ENCODE assay signal across 28 mouse cellular contexts in genomic region chr10:52304574-52304973, GRCm38 (mm10). TPM values are rescaled to one million over a fixed set of nuclear protein-coding genes. Genes with fewer than 3 reads are reported as not detected.
DNase-seq lines count a peak whose midpoint lies in the region; ATAC-seq and TF ChIP-seq lines count a peak whose summit lies in the region.
"Had no signal": no experiment of that assay in that cellular context is flagged by ENCODE, and none has a peak within 500 bp of the region (broad histone marks: within the 10 kb centered on the region; RNA-seq: fewer than 3 reads in every experiment).

No protein-coding gene starts in this region.

- no peaks in the 10 kb centered on the region for H3K4me1 ChIP-seq in kidney, embryonic 14.5 days (ENCODE audit: control insufficient read depth, insufficient read depth, low read length)
- H3K4me1 ChIP-seq in limb, embryonic 10.5 days, result no peaks in the 10 kb centered on the region
- H3K4me1 ChIP-seq in lung, postnatal 0 days (ENCODE audit: insufficient read depth, low read depth, low read length), result no peaks in the 10 kb centered on the region
- H3K4me1 ChIP-seq: limb, embryonic 15.5 days; liver, embryonic 15.5 days; midbrain, embryonic 12.5 days had no signal

- no peak for ATAC-seq in kidney, embryonic 14.5 days (ENCODE audit: low FRiP score, low TSS enrichment)
- no peak for ATAC-seq in lung, postnatal 0 days
- ATAC-seq: forebrain, embryonic 14.5 days; inflammation-experienced regulatory T-cells, adult 6 months had no signal

- H3K9me3 ChIP-seq in kidney, embryonic 14.5 days (ENCODE audit: control insufficient read depth, low read length), result no peaks in the 10 kb centered on the region
- H3K9me3 ChIP-seq in limb, embryonic 10.5 days (replicated peaks), result no peaks in the 10 kb centered on the region
- H3K9me3 ChIP-seq in lung, postnatal 0 days (ENCODE audit: low read length), result no peaks in the 10 kb centered on the region
- H3K9me3 ChIP-seq: G1E; limb, embryonic 15.5 days; liver, embryonic 15.5 days; midbrain, embryonic 12.5 days had no signal

- WGBS in kidney, embryonic 14.5 days, result 65% methylated on average over 7 of the region's 7 CpGs
- 80% methylated on average over 7 of the region's 7 CpGs for WGBS in limb, embryonic 10.5 days
- 70% methylated on average over 7 of the region's 7 CpGs for WGBS in lung, postnatal 0 days

- no peak overlapping the region for H3K4me3 ChIP-seq in kidney, embryonic 14.5 days (ENCODE audit: low read length)
- H3K4me3 ChIP-seq in limb, embryonic 10.5 days, result no peak overlapping the region
- H3K4me3 ChIP-seq in lung, postnatal 0 days (ENCODE audit: low read depth, low read length), result no peak overlapping the region
- H3K4me3 ChIP-seq: erythroblast, embryonic 14.5 days; limb, embryonic 15.5 days; liver, embryonic 15.5 days; midbrain, embryonic 12.5 days had no signal

- peaks cover 2% of the 10 kb centered on the region; the same call in 1 of the 2 replicates for H3K36me3 ChIP-seq in kidney, embryonic 14.5 days (ENCODE audit: control insufficient read depth, insufficient read depth, low read length)
- H3K36me3 ChIP-seq in limb, embryonic 10.5 days, result peaks cover 18% of the 10 kb centered on the region
- no peaks in the 10 kb centered on the region for H3K36me3 ChIP-seq in lung, postnatal 0 days (ENCODE audit: insufficient read depth, low read length)
- H3K36me3 ChIP-seq: G1E; limb, embryonic 15.5 days; midbrain, embryonic 12.5 days had no signal

- DNase-seq in adrenal gland, adult 2 months, result peak; percentile 62
- no peak for DNase-seq in adrenal gland, adult 18-20 months (ENCODE audit: low spot score in 2 of 2)
- peak; percentile 31 for DNase-seq in kidney, adult 9 months
- peak; percentile 5 for DNase-seq in 3T3-L1 (ENCODE audit: low read depth, low spot score)
- peak; percentile 26 for DNase-seq in adrenal gland, postnatal 25 days
- DNase-seq in limb, embryonic 10.5 days (ENCODE audit: low spot score), result no peak
- no peak for DNase-seq in lung, postnatal 0 days (ENCODE audit: low spot score)
- DNase-seq: cerebellum, adult 2 months; gastrocnemius, postnatal 25 days; retina, postnatal 1 day had no signal

- TF ChIP-seq EP300 in lung, postnatal 0 days (IDR thresholded peaks at IDR 0.05), result no peak

- H3K4me2 ChIP-seq in kidney, embryonic 14.5 days (replicated peaks; ENCODE audit: low read depth, low read length), result no peak overlapping the region
- H3K4me2 ChIP-seq in lung, postnatal 0 days (replicated peaks; ENCODE audit: low read depth, low read length), result no peak overlapping the region
- H3K4me2 ChIP-seq: limb, embryonic 15.5 days; liver, embryonic 15.5 days; midbrain, embryonic 12.5 days had no signal

- H3K27ac ChIP-seq in kidney, embryonic 14.5 days (ENCODE audit: low read depth, low read length), result no peak overlapping the region
- no peak overlapping the region for H3K27ac ChIP-seq in limb, embryonic 10.5 days
- no peak overlapping the region for H3K27ac ChIP-seq in lung, postnatal 0 days (ENCODE audit: low read length)
- H3K27ac ChIP-seq: limb, embryonic 15.5 days; liver, embryonic 15.5 days; midbrain, embryonic 12.5 days; stomach, postnatal 0 days had no signal

- H3K27me3 ChIP-seq in kidney, embryonic 14.5 days (ENCODE audit: control insufficient read depth, insufficient read depth, low read length), result no peaks in the 10 kb centered on the region
- H3K27me3 ChIP-seq in limb, embryonic 10.5 days (ENCODE audit: low read depth, poor library complexity, severe bottlenecking), result no peaks in the 10 kb centered on the region
- no peaks in the 10 kb centered on the region for H3K27me3 ChIP-seq in lung, postnatal 0 days (replicated peaks; ENCODE audit: insufficient read depth, low read length)
- H3K27me3 ChIP-seq: limb, embryonic 15.5 days; liver, embryonic 15.5 days; midbrain, embryonic 12.5 days had no signal

- H3K9ac ChIP-seq in kidney, embryonic 14.5 days (ENCODE audit: low read depth, low read length), result no peak overlapping the region
- no peak overlapping the region for H3K9ac ChIP-seq in lung, postnatal 0 days (replicated peaks; ENCODE audit: low read depth)
- H3K9ac ChIP-seq: limb, embryonic 15.5 days; liver, embryonic 15.5 days; midbrain, embryonic 12.5 days had no signal

- TF ChIP-seq CTCF in lung, postnatal 0 days (IDR thresholded peaks at IDR 0.05), result no peak

RNA-seq across cellular contexts. Expression of gene Gm26741, which starts 54.0 kb away (rescaled TPM):
- not detected for total RNA-seq in adrenal gland, adult 2 months (2021)
- not detected in 2 replicates for polyA plus RNA-seq in adrenal gland, adult 2 months (2012; rRNA removed)
- total RNA-seq in adrenal gland, adult 18-20 months (2021), result not detected
- not detected in 2 replicates for polyA plus RNA-seq in kidney, embryonic 14.5 days (2014; fragmentation: Nextera tagmentation; extraction: Ambion mirVana)
- total RNA-seq in adrenal gland, postnatal 25 days (2021), result not detected in 2 replicates
- not detected in 2 replicates for polyA plus RNA-seq in limb, embryonic 10.5 days (2016; fragmentation: Nextera tagmentation; extraction: Ambion mirVana)
- polyA plus RNA-seq in lung, postnatal 0 days (2015; fragmentation: Nextera tagmentation; extraction: Ambion mirVana), result not detected in 2 replicates
- total RNA-seq: common myeloid progenitor, adult 5-6 weeks; G1E; gastrocnemius, postnatal 25 days; hematopoietic stem cell, adult 5-6 weeks; layer of hippocampus, postnatal 14 days; left cerebral cortex, postnatal 14 days had no signal
- polyA plus RNA-seq: cerebellum, adult 2 months; embryonic facial prominence, embryonic 11.5 days; erythroblast, embryonic 14.5 days; forebrain, embryonic 14.5 days; G1E; heart, embryonic 16.5 days; inflammation-experienced regulatory T-cells, adult 6 months; large intestine, adult 2 months; limb, embryonic 15.5 days; liver, embryonic 15.5 days; lung, embryonic 16.5 days; midbrain, embryonic 12.5 days; stomach, postnatal 0 days; thymus, postnatal 0 days had no signal

Comparison
In these comparisons a context has a peak if more than half of its experiments do, and no peak if none do; other contexts are left out.
1. DNase-seq: peak in adrenal gland, adult 2 months (single experiment), kidney, adult 9 months (single experiment), 3T3-L1 (single experiment) and adrenal gland, postnatal 25 days (single experiment); none in adrenal gland, adult 18-20 months (0 of 2), limb, embryonic 10.5 days (single experiment) and lung, postnatal 0 days (single experiment).